Mouse (Mus musculus): ENCODE results near the gene Cebpb.
"Not testable (repeated sequence)": the region's sequence is repeated elsewhere in the genome, so short reads cannot be mapped to it uniquely, and the experiment has no call there.

Gene Cebpb

DNA sequence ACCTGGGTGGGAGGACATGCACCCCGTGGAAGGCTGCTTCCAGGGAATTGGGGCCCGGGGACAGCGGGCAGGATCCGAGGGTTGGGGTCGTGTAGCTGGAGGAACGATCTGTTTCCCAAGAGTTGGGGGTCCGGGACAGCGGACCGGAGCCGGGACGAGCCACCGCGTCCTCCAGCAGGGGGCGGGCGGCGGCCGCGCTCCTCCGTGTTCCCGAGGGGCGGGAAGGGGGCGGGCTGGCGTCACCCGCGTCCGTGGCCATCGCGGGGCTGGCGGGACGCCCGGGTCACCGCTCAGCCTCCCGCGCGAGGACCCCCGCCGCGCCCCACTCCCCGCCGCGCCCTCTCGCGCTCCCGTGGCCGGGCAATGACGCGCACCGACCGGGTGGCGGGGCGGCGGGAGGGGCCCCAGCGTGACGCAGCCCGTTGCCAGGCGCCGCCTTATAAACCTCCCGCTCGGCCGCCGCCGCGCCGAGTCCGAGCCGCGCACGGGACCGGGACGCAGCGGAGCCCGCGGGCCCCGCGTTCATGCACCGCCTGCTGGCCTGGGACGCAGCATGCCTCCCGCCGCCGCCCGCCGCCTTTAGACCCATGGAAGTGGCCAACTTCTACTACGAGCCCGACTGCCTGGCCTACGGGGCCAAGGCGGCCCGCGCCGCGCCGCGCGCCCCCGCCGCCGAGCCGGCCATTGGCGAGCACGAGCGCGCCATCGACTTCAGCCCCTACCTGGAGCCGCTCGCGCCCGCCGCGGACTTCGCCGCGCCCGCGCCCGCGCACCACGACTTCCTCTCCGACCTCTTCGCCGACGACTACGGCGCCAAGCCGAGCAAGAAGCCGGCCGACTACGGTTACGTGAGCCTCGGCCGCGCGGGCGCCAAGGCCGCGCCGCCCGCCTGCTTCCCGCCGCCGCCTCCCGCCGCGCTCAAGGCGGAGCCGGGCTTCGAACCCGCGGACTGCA, at the start of gene Cebpb:
Gene Cebpb (plus strand): TSS at position 418 of the 954 bp plus-strand sequence.
- DNase-seq (ENCODE audit: low read depth, low spot score), result peak; percentile 93

DNA sequence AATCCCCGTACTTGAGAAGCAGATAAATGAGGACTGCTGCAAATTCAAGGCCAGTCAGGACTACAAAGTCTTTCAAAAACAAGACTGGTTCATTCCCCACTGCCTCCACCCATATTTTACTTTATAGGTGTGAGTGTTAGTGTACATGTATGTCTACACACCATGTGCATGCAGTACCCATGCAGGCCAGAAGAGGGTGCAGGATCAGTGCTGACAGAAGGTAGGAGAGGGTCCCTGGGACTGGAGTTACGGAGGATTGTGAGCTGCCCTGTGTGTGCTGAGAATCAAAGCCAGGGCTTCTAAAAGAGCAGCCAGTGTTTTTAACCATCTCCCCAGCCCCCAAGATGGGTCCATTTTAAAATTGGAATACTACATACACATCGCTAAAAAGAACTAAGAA, 48.4 kb upstream of the Cebpb start:
- DNase-seq (ENCODE audit: low read depth, low spot score), result peak; percentile 64

DNA sequence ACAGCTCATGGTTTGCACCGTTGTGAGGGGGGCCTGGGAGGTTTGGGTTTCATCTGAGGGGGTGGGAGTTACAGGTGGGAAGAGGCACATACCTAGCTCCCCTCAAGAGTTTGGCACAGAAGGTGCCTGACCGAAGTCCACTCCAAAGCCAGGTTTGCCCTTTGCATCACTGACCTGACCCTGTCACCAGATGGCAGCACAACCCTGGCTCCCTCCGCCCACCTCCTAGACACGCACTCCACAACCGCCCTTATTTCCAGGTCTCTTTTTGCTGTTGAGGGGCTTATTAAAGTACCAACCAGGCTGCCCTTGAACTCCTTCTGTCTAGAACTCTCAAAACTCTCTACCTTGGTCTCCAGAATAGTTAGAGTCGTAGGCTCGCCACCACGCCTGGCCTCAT, 47.4 kb upstream of the Cebpb start:
- DNase-seq (ENCODE audit: low read depth, low spot score), result peak; percentile 73

DNA sequence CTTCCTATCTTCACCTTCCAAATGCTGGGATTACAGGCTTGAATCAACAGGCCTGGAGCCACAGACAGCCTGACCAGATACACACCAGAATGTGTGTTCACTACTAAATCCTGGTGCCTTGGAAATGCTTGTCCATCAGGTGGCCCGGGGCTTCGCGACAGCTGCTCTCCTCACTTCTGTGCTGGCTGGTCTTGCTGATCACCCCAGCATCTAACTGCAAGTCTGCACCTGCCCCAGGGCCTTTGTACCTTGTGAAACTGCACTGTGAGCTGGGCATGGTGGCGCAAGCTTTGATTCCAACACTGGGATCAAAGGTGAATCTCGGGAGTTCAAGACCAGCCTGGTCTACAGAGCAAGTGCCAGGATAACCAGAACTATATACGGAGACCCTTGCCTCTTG, 46.6 kb upstream of the Cebpb start:
- DNase-seq (ENCODE audit: low read depth, low spot score), result no peak

DNA sequence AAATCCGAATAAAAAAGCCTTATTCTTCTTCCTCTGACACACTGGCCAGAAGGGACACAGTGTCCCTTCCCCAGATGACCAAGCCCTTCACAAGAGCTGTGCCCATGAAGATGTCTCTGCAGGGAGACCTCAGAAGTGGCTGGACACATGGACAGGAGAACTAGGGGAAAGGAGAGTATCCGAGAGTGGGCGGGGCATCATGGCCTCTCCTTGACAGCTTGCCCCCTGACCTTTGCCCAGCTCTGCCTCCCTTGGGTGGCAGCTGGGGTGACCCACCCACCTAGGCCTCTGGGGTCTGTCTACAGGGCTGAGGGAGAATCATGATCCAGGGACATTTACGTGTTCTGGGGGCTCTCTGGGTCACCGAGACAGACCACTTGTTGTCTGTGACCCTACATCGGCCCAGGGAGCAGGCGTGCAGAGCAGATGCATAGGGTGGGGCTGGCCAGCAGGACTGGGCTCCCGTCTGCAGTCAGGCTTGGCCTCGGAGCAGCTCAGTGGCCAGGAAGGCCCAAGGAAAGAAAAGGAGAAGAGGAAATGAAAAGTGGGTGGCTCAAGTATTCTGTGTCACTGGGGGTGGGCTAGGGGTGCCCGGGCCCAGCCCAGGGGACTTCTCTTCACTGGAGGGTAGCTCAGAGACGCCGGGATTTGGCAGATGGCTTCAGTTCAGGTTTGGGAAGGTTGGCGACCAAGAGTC, 45.2 kb upstream of the Cebpb start:
- not testable (repeated sequence) for DNase-seq (ENCODE audit: low read depth, low spot score)

DNA sequence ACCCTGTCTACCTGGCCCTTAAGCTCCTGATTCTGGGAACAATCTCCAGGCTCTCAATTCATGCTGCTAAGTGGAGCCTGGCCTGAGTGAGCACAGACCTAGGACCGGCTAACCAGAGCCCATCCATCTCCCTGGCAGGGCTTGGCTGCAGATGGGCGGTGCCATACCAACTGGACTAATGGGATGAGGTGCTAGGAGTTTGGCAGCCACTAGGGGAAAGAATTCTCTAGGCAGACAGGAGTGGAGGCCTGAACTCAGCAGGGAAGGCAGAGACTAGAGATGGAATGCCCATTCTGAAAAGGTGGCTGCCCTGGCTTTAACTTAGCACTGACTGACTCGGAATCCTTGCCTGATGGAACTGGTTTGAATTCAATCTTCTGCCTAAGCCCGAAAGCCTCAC, 42.3 kb upstream of the Cebpb start:
- no peak for DNase-seq (ENCODE audit: low read depth, low spot score)

DNA sequence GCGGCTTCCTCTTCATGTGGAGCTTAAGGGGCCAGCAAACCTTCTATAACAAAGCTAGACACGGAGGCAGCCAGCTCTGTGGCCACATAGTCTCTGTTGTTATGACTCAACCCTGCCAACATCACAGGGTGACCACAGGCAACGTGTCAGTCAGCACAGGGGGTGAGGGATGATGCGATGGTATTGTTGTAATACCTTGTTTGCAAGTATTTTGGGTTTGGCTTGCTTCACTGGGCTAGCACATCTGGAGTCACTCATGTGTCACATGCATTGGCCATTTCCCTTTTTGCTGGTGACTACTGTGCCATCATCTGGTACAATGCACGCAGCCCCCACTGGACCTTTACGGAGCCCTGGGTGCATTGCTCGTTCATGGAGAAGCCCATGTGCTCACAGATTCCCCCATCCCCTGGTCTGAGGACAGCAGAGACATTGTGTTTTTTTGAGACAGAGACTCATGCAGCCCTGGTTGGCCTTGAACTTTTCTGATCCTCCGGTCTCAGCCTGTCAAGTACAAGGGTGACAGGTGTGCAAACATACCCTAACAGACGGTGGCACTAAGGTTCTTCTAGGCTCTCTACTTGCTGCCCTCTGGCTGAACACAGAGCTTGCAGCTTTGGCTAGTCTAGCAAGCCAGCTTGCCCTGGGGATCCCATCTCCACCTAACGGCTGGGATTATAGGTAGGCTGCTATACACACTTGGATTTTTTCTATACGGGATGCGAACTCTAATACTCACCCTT, 39.3 kb upstream of the Cebpb start:
- peak; percentile 96 for DNase-seq (ENCODE audit: low read depth, low spot score)

DNA sequence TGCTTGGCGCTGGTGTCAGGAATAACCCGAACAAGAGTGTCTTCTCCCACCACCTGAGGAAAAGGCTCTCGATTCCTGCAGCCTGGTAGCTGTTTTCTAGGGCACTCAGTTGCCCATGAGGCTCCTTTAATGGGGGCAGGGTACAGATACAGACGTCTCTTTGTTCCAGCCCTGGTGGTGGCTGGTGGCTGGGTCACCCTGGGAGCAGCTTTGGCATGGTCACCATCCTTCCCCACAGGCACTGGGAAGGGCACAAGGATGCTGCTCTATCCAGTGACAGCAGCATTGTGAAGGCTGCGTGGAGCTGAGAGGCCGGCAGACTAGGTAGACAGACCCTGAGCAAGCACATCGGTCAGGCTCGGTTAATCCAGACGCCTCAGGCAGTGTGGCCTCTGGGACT, 37.1 kb upstream of the Cebpb start:
- no peak for DNase-seq (ENCODE audit: low read depth, low spot score)

DNA sequence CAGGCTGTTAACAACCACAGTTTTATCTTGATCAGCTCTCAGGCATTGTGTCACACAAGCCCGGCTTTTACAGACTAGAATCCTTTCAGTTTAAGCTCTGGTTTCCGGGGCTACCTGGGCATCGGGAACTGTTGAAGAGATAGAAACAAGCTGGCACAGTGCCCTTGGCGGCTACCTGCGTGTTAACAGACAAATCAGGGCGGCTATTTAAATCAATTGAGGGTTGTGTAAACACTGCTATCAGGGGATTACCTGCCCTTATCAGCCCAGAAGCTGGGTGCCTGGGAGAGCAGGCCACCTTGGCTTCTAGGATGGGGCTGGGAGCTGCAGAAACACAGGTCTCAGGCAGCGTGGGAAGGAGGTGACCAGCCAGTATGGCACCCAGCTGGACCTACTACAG, 36.0 kb upstream of the Cebpb start:
- no peak for DNase-seq (ENCODE audit: low read depth, low spot score)

DNA sequence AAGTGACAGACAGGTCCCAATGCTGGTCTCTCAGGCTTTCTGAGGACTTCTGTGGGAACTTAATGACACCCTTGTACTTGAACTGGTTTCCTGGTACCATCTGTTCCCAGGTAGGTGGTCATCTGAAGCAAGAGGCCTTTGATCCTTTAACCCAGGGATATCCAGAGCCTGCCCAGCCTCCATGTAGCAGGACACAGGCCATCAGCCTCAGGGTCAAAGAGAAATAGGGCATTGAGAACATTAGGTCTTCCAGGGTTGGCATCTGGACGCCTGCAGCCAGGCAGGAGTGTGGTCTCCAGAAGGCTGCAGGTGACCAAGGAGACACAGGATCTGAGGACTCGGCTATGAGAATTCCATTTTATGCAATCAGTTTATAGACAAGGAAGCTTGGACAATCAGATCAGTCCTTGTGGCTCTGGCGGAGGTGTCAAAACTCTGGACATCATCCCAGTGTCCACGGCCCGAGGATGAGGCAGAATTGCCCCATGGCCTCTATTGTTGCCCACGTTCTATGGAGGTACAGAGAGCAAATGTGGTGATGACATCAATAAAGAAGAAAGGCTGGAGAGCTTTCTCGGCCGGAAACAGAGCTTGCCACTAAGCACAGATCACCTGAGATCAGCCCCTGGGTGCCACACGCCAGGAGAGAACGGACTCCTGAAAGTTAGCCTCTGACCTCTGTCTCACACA, 33.7 kb upstream of the Cebpb start:
- DNase-seq (ENCODE audit: low read depth, low spot score), result no peak

DNA sequence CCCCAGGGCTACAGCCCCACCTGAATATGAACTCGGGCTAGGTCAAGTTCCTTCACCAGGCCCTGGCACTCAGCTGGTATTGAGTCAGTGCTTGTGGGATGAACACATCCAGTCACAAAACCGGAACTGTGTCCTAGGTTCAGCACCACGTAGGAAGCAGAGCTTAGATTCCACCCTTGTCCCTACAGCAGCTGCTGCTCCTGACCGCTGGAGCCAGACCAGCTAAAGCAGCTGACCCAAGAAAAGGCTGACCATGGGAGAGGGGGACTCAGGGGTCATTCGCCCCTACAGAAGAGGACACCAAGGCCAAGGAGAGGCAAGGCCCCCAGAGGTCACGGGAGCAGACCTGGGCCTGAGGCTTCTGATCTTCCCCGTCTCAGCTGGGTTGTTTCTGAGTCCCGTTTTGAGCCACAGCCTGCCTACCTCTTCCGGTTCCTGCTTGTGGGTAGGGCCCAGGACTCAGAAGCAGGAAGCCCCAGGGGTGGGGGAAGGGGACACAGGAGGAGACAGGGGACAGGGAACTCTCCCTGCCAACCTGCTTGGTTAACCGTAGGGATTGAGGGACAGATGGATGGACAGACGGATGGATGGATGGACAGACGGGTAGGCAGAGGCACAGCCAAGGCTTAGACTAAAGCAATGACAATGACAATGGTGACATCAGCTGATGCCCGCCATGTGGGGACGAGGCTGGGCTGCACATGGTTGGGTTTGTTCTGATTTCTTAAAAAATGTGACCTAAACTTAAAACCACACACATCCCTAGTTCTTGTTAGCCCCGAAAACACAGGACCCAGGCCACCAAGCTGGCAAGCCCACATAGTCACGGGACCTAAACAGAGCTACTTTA, 31.9 kb upstream of the Cebpb start:
- peak; percentile 87 for DNase-seq (ENCODE audit: low read depth, low spot score)

DNA sequence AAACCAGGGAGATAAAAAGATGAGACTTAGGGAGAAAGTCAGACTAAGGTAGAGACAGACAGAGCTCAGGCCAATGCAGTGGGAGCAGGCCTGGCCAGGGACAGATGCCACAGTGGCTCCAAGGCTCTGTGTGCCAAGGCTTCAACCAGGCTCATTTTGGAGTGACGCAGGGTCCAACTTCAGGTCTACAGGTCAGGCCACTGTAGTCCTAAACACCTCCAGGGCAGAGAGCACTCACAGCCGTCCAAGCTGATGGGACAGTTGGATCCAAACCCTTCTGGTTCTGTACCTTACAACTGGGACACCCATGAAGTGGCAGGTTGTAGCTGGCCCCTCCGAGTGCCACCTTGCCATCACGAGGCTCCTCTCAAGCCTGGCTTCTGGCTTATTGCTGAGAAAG, 30.7 kb upstream of the Cebpb start:
- DNase-seq (ENCODE audit: low read depth, low spot score), result no peak

DNA sequence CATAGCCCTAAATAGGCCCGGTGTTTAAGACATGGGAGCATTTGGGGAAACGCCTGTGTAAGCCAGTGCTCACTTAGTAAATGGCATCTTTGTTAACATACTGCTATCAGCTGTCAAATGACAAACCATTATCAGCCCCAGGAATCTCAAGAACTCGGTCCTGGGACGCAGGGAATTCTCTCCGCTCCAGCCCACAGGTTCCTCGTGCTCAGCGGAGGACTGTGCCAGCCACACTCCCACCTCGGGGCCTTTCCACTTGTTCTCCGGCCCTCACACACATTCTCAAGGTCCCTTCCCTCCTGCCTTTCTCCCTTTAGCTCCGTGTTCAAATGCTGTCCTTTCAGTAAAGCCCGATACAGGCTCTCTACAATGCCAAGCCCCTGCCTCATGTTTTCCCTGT, 30.0 kb upstream of the Cebpb start:
- DNase-seq (ENCODE audit: low read depth, low spot score), result no peak

DNA sequence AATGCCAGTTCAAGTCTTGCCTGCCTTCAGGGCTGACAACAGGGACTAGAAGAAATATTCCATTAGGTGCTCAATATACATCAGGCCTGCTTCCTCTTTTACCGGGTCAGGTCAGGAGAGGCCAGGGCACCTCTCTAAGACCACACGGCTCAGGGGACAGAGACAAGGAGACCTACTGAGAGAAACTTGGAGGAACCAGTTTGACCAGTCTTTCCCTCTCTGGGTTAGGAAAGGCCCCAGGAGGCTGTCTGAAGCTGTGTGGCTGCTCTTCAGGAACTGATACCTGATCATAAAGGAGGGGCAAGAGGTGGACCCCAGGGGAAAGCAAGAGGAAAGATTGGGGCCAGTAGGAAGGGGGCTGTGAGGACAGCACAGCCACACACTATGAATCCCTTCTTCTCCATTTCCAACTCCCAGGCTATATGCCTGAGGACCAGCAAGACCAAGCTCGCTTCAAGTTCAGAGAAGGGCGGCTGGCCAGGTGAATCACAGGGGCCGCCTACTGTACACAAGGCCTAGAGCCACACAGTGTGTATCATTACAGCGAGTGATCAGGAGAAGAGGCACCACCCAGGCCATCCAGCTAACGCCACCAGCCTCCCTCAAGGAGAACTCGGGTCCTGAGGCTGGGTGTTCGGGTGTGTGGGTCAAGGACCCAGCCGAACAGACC, 29.4 kb upstream of the Cebpb start:
- DNase-seq (ENCODE audit: low read depth, low spot score), result no peak

DNA sequence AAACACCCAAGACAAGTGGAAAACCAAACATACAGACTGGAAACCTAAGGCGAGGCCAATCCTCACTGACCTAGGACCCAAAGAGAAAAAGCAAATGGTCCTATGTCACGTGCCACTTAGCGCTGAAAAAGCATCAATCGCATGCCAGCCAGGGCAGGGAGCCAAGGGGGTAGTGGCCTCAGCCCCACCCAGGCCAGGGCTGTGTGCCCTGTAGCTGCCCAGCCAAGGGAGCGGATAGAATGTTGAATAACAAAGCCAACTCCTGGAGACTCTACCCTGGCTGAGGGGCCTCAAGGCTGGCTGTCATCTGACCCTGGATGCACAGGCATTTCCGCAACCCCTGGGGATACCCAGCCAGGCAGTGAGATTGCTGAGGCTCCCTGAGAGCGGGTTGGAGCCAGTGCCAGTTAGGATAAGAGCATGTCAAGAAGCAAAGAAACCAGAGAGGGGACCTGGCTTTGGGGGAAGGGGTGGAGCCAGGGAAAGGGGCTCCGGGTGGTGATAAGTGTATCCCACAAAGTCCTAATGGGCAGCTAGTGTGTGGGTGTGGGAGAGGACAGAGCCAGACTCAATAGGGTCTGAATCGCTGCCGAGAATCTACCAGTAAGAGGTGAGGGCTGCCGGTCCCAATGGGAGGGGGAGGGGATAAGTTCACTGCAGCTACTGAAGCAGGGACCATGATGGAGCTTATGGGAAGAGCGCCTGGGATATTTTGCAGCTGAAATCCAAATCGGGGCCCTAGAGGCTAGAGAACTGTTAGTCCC, 28.7 kb upstream of the Cebpb start:
- no peak for DNase-seq (ENCODE audit: low read depth, low spot score)

DNA sequence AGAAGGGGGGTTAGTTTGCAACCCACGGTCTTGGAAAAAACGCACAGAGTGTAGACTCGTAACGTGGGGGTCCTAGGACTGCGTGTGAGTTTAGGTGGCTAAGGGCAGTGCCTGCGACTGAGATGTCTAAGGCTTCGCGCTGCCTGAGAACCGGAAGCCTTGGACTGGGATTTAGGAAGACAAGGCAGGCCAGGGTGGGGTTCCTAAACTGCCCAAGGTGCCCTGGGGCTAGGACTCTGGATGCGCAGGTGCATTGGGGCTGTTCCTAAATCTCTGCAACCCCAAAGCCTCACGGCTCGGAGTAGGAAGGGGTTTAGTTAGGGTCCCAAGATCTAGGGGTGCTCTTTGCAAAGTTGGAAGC, 28.1 kb upstream of the Cebpb start:
- DNase-seq (ENCODE audit: low read depth, low spot score), result peak; percentile 52

DNA sequence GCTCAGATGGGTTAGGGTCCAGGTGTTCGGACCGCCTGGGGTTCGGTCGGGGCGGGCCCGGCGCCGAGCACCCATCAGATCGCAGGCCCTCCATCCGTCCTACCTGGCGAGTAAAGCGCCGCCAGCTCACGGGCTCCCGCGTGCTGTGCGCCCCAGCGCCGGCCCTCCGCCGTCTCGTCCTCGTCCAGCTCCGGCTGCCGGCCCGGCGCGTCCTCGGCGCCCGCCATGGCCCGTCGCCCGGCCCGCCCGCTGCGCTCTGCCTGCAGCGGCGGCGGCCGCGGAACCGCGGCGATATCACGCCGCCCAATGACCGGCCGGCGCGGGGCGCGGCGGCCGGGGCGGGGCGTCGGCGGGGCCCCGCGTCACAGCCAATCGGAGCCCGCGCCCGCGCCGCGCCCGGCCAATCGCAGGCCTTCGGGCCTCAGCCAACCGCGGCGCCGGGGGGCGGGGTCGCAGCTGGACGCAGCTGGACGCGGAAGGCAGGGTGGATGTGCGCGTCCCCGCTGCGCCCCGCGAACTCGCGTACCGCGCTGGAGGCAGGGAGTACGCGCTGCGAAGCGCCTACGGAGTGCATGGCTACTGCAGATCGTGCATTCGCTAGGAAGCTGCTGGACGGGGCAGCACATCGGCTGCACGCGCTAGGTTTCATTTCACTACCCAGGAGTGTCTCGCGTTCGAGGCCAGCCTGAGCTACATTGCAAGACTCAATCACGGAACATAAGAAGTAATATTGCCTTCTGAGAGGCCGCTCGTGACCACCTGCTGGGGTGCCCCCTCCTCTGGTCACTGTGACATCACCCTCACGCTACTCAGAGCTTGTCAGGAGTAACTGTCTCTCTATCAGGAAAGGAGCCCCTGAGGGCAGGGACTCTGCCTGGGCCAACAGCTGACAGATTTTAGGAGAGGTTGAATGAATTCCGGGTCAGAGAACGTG, 27.2 kb upstream of the Cebpb start, which contains the start of gene Gm20431:
Gene Gm20431 (minus strand): TSS at position 227 of the 934 bp plus-strand sequence.
- peak; percentile 96 for DNase-seq (ENCODE audit: low read depth, low spot score)

DNA sequence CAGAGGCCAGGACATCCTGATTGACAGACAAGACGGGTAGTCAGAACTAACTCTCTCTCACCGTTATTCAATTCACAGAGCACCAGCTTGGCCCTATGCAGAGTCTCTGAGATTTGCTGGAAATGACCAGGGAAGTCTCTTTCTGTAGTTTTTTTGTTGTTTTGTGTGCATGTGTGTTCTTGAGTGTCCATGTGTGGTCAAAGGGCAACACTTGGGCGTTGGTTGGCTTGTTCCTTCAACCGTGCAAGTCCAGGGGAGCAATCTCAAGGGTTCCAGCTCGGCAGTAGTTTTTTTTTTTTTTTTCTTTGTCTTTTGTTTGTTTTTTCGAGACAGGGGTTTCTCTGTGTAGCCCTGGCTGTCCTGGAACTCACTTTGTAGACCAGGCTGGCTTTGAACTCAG, 26.0 kb upstream of the Cebpb start:
- no peak for DNase-seq (ENCODE audit: low read depth, low spot score)

All from A20 (cell line).